Mouse (Mus musculus): Measurements from ENCODE around the gene Mrps26. TPM values are rescaled to one million over a fixed set of nuclear protein-coding genes. Genes with fewer than 3 reads are reported as not detected.
"Not testable (repeated sequence)": the region's sequence is repeated elsewhere in the genome, so short reads cannot be mapped to it uniquely, and the experiment has no call there.

The Mrps26 gene
- polyA plus RNA-seq (2016; fragmentation: Nextera tagmentation; extraction: Ambion mirVana) = 76.9 and 77.0 TPM in 2 replicates

- H3K9me3 ChIP-seq = no peaks in the 10 kb centered on the region
- peak within 1 kb of the TSS; percentile 3 for H3K27ac ChIP-seq
- no peaks in the 10 kb centered on the region for H3K27me3 ChIP-seq
- H3K9ac ChIP-seq = peak within 1 kb of the TSS; percentile 87
- WGBS = under 1% methylated on average over 61 of the region's 61 CpGs
- peak; percentile 98 for ATAC-seq (ENCODE audit: insufficient number of reproducible peaks, insufficient read depth, low FRiP score, low TSS enrichment)
- peak within 1 kb of the TSS; percentile 93 for H3K4me2 ChIP-seq (replicated peaks)
- peaks cover 7% of the 10 kb centered on the region for H3K36me3 ChIP-seq
- peaks cover 23% of the 10 kb centered on the region for H3K4me1 ChIP-seq
- H3K4me3 ChIP-seq = peak within 1 kb of the TSS; percentile 81
Measured at GRCm38 (mm10) chr2:130563212-130564055, at the start of gene Mrps26. TSS of gene Mrps26 (plus strand) at chr2:130563742.

GRCm38 (mm10) chr2:130513907-130514306, 49.6 kb upstream of the Mrps26 start:
- no peak overlapping the region for H3K27ac ChIP-seq
- H3K36me3 ChIP-seq = peaks cover 44% of the 10 kb centered on the region
- no peak overlapping the region for H3K4me2 ChIP-seq (replicated peaks)
- no peak for ATAC-seq (ENCODE audit: insufficient number of reproducible peaks, insufficient read depth, low FRiP score, low TSS enrichment)
- no peaks in the 10 kb centered on the region for H3K27me3 ChIP-seq
- no peaks in the 10 kb centered on the region for H3K9me3 ChIP-seq
- H3K4me1 ChIP-seq = no peaks in the 10 kb centered on the region
- 95% methylated on average over 8 of the region's 8 CpGs for WGBS
- H3K4me3 ChIP-seq = no peak overlapping the region
- no peak overlapping the region for H3K9ac ChIP-seq

GRCm38 (mm10) chr2:130515791-130516190, 47.8 kb upstream of the Mrps26 start:
- Histone ChIP-seq H3K9me3 (no peaks in the 10 kb centered on the region), H3K4me2 (replicated peaks) (no peak overlapping the region), H3K27ac (no peak overlapping the region), H3K9ac (no peak overlapping the region), H3K27me3 (no peaks in the 10 kb centered on the region), H3K4me3 (no peak overlapping the region), H3K36me3 (peaks cover 56% of the 10 kb centered on the region), H3K4me1 (no peaks in the 10 kb centered on the region)
- 70% methylated on average over 5 of the region's 5 CpGs for WGBS
- ATAC-seq (ENCODE audit: insufficient number of reproducible peaks, insufficient read depth, low FRiP score, low TSS enrichment) = no peak

- no peaks in the 10 kb centered on the region for H3K27me3 ChIP-seq
- H3K36me3 ChIP-seq = peaks cover 74% of the 10 kb centered on the region
- H3K9me3 ChIP-seq = no peaks in the 10 kb centered on the region
- no peak overlapping the region for H3K27ac ChIP-seq
- H3K4me2 ChIP-seq (replicated peaks) = no peak overlapping the region
- ATAC-seq (ENCODE audit: insufficient number of reproducible peaks, insufficient read depth, low FRiP score, low TSS enrichment) = no peak
- 91% methylated on average over 2 of the region's 2 CpGs for WGBS
- no peak overlapping the region for H3K4me3 ChIP-seq
- H3K4me1 ChIP-seq = no peaks in the 10 kb centered on the region
- H3K9ac ChIP-seq = no peak overlapping the region
Measured at GRCm38 (mm10) chr2:130521927-130522326, 41.6 kb upstream of the Mrps26 start.

- WGBS = 91% methylated on average over 4 of the region's 4 CpGs
- H3K4me3 ChIP-seq; H3K9me3 ChIP-seq; H3K4me1 ChIP-seq; H3K4me2 ChIP-seq (replicated peaks); H3K9ac ChIP-seq; H3K27ac ChIP-seq; ATAC-seq (ENCODE audit: insufficient number of reproducible peaks, insufficient read depth, low FRiP score, low TSS enrichment); H3K27me3 ChIP-seq: not testable (repeated sequence)
- H3K36me3 ChIP-seq = peaks cover 47% of the 10 kb centered on the region
Measured at GRCm38 (mm10) chr2:130525480-130525879, 38.1 kb upstream of the Mrps26 start.

GRCm38 (mm10) chr2:130528457-130528856, 35.1 kb upstream of the Mrps26 start:
- WGBS = 88% methylated on average over 6 of the region's 6 CpGs

GRCm38 (mm10) chr2:130529290-130529689, 34.3 kb upstream of the Mrps26 start:
- Histone ChIP-seq H3K9me3 (no peaks in the 10 kb centered on the region), H3K27me3 (no peaks in the 10 kb centered on the region), H3K9ac (no peak overlapping the region), H3K4me2 (replicated peaks) (no peak overlapping the region), H3K36me3 (peaks cover 34% of the 10 kb centered on the region), H3K27ac (no peak overlapping the region), H3K4me1 (no peaks in the 10 kb centered on the region), H3K4me3 (no peak overlapping the region)
- 91% methylated on average over 2 of the region's 2 CpGs for WGBS
- ATAC-seq (ENCODE audit: insufficient number of reproducible peaks, insufficient read depth, low FRiP score, low TSS enrichment) = no peak

More at GRCm38 (mm10) chr2:130528457-130528856, 35.1 kb upstream of the Mrps26 start:
- H3K4me1 ChIP-seq = no peaks in the 10 kb centered on the region
- H3K4me3 ChIP-seq = no peak overlapping the region
- ATAC-seq (ENCODE audit: insufficient number of reproducible peaks, insufficient read depth, low FRiP score, low TSS enrichment) = no peak
- no peaks in the 10 kb centered on the region for H3K9me3 ChIP-seq
- H3K4me2 ChIP-seq (replicated peaks) = no peak overlapping the region
- H3K9ac ChIP-seq = no peak overlapping the region
- no peaks in the 10 kb centered on the region for H3K27me3 ChIP-seq
- peaks cover 32% of the 10 kb centered on the region for H3K36me3 ChIP-seq
- no peak overlapping the region for H3K27ac ChIP-seq

GRCm38 (mm10) chr2:130529925-130530324, 33.6 kb upstream of the Mrps26 start:
- Histone ChIP-seq H3K9ac (no peak overlapping the region), H3K9me3 (no peaks in the 10 kb centered on the region), H3K27me3 (no peaks in the 10 kb centered on the region), H3K36me3 (peaks cover 35% of the 10 kb centered on the region), H3K27ac (no peak overlapping the region), H3K4me2 (replicated peaks) (no peak overlapping the region), H3K4me1 (no peaks in the 10 kb centered on the region), H3K4me3 (no peak overlapping the region)
- ATAC-seq (ENCODE audit: insufficient number of reproducible peaks, insufficient read depth, low FRiP score, low TSS enrichment) = no peak
- WGBS = 91% methylated on average over 7 of the region's 7 CpGs

- H3K9me3 ChIP-seq = no peaks in the 10 kb centered on the region
- H3K4me1 ChIP-seq = no peaks in the 10 kb centered on the region
- H3K4me3 ChIP-seq = no peak overlapping the region
- H3K36me3 ChIP-seq = peaks cover 35% of the 10 kb centered on the region
- H3K27ac ChIP-seq = no peak overlapping the region
- H3K4me2 ChIP-seq (replicated peaks) = no peak overlapping the region
- H3K27me3 ChIP-seq = no peaks in the 10 kb centered on the region
- H3K9ac ChIP-seq = no peak overlapping the region
- WGBS = 94% methylated on average over 2 of the region's 2 CpGs
- ATAC-seq (ENCODE audit: insufficient number of reproducible peaks, insufficient read depth, low FRiP score, low TSS enrichment) = no peak
Measured at GRCm38 (mm10) chr2:130532201-130532600, 31.3 kb upstream of the Mrps26 start.

- H3K4me3 ChIP-seq = no peak overlapping the region
- peaks cover 56% of the 10 kb centered on the region for H3K36me3 ChIP-seq
- H3K27me3 ChIP-seq = no peaks in the 10 kb centered on the region
- no peaks in the 10 kb centered on the region for H3K4me1 ChIP-seq
- no peak for ATAC-seq (ENCODE audit: insufficient number of reproducible peaks, insufficient read depth, low FRiP score, low TSS enrichment)
- 86% methylated on average over 6 of the region's 6 CpGs for WGBS
- no peak overlapping the region for H3K27ac ChIP-seq
- H3K9me3 ChIP-seq = no peaks in the 10 kb centered on the region
- no peak overlapping the region for H3K4me2 ChIP-seq (replicated peaks)
- H3K9ac ChIP-seq = no peak overlapping the region
Measured at GRCm38 (mm10) chr2:130535017-130535416, 28.5 kb upstream of the Mrps26 start.

- no peak for ATAC-seq (ENCODE audit: insufficient number of reproducible peaks, insufficient read depth, low FRiP score, low TSS enrichment)
- Histone ChIP-seq H3K9ac (no peak overlapping the region), H3K27ac (no peak overlapping the region), H3K27me3 (no peaks in the 10 kb centered on the region), H3K4me3 (no peak overlapping the region), H3K9me3 (no peaks in the 10 kb centered on the region), H3K36me3 (peaks cover 72% of the 10 kb centered on the region), H3K4me1 (no peaks in the 10 kb centered on the region), H3K4me2 (replicated peaks) (no peak overlapping the region)
- WGBS = 84% methylated on average over 3 of the region's 3 CpGs
Measured at GRCm38 (mm10) chr2:130536890-130537289, 26.7 kb upstream of the Mrps26 start.

- no peak overlapping the region for H3K4me2 ChIP-seq (replicated peaks)
- H3K4me1 ChIP-seq = no peaks in the 10 kb centered on the region
- no peak for ATAC-seq (ENCODE audit: insufficient number of reproducible peaks, insufficient read depth, low FRiP score, low TSS enrichment)
- 95% methylated on average over 8 of the region's 8 CpGs for WGBS
- H3K27ac ChIP-seq = no peak overlapping the region
- H3K27me3 ChIP-seq = no peaks in the 10 kb centered on the region
- no peak overlapping the region for H3K4me3 ChIP-seq
- H3K9me3 ChIP-seq = no peaks in the 10 kb centered on the region
- H3K36me3 ChIP-seq = peaks cover 77% of the 10 kb centered on the region
- H3K9ac ChIP-seq = no peak overlapping the region
Measured at GRCm38 (mm10) chr2:130538876-130539546, 24.5 kb upstream of the Mrps26 start.
